Mouse (Mus musculus) lung, postnatal 14 days (tissue): ENCODE measurements at regions not wholly inside any gene's neighbourhood (a gene's known extent, or its start where the extent isn't known, plus 50 kb on each side); places are given as distances from the start of the nearest gene placed in this dataset.

Experiments
- DNase-seq: peaks from one replicate; pipeline ENCODE4 v3.0.0; 2021

- peak; percentile 44 for DNase-seq
Observed at GRCm38 (mm10) chr9:67699846-67700579, 59.2 kb upstream of the C2cd4b start.

GRCm38 (mm10) chr9:67708246-67708960 is 50.8 kb upstream of the C2cd4b start:
- DNase-seq, result no peak
